Mouse (Mus musculus) myocyte (in vitro differentiated cells): ENCODE measurements around the gene Olfr49.

Experiments
- MAX ChIP-seq: IDR thresholded peaks from one replicate; pipeline ENCODE4 v1.6.1; 2011; ENCODE audit warnings: low read depth, mild to moderate bottlenecking, control low read depth
- MYOD1 ChIP-seq, 3 experiments: IDR thresholded peaks; one replicate each; pipeline ENCODE4 v1.6.1; 2011; ENCODE audit warnings: control low read depth in 2 of 3, low read depth in 2 of 3, mild to moderate bottlenecking in 2 of 3, moderate library complexity in 1 of 3; ENCODE audit not compliant: insufficient read length in 2 of 3, control insufficient read depth in 1 of 3
- POLR2A ChIP-seq: IDR thresholded peaks from one replicate; pipeline ENCODE4 v1.6.1; 2011; ENCODE audit warnings: low read depth, mild to moderate bottlenecking, control low read depth, moderate library complexity; ENCODE audit not compliant: insufficient read length
- REST ChIP-seq: IDR thresholded peaks from one replicate; pipeline ENCODE4 v1.6.1; 2011; ENCODE audit warnings: mild to moderate bottlenecking, control low read depth, moderate library complexity; ENCODE audit not compliant: insufficient read depth, insufficient read length
- TCF12 ChIP-seq: IDR thresholded peaks from one replicate; pipeline ENCODE4 v1.6.1; 2011; ENCODE audit warnings: mild to moderate bottlenecking, control low read depth; ENCODE audit not compliant: poor library complexity, insufficient read depth, severe bottlenecking

GRCm38 (mm10) chr14:54235825-54236540 lies 48.8 kb downstream of the Olfr49 start:
- TF ChIP-seq MYOD1 (IDR thresholded peaks at IDR 0.05; ENCODE audit: control insufficient read depth in 1 of 3, insufficient read length in 2 of 3, low read depth in 2 of 3) (no peak), POLR2A (no peak), TCF12 (no peak), MAX (no peak), REST (no peak)
